Mouse (Mus musculus) urinary bladder, postnatal 25 days (tissue): ENCODE measurements around the gene Theg.

Experiments
- DNase-seq: peaks from one replicate; pipeline ENCODE4 v3.0.0; 2022; ENCODE audit warnings: low spot score

Gene Theg

GRCm38 (mm10) chr10:79594111-79594510, 7.0 kb upstream of the Theg start:
- no peak for DNase-seq

GRCm38 (mm10) chr10:79590702-79591101, 3.6 kb upstream of the Theg start:
- no peak for DNase-seq

- no peak for DNase-seq
These were observed 608 bp upstream of the Theg start for GRCm38 (mm10) chr10:79587752-79588126.

- DNase-seq, result no peak
These were observed 888 bp downstream of the Theg start for GRCm38 (mm10) chr10:79586243-79586642.

GRCm38 (mm10) chr10:79585723-79586122, 1.4 kb downstream of the Theg start:
- no peak for DNase-seq

GRCm38 (mm10) chr10:79585136-79585535, 2.0 kb downstream of the Theg start:
- no peak for DNase-seq

GRCm38 (mm10) chr10:79584426-79584825, 2.7 kb downstream of the Theg start:
- no peak for DNase-seq

- DNase-seq, result no peak
These were observed 3.1 kb downstream of the Theg start for GRCm38 (mm10) chr10:79584021-79584420.

GRCm38 (mm10) chr10:79581501-79581900, 5.6 kb downstream of the Theg start:
- no peak for DNase-seq

- DNase-seq, result no peak
These were observed 6.3 kb downstream of the Theg start for GRCm38 (mm10) chr10:79580811-79581210.

- DNase-seq, result no peak
These were observed 6.8 kb downstream of the Theg start for GRCm38 (mm10) chr10:79580356-79580755.

- DNase-seq, result no peak
These were observed 7.3 kb downstream of the Theg start for GRCm38 (mm10) chr10:79579781-79580180.

GRCm38 (mm10) chr10:79578891-79579290, 8.2 kb downstream of the Theg start:
- no peak for DNase-seq

GRCm38 (mm10) chr10:79578276-79578675, 8.9 kb downstream of the Theg start:
- DNase-seq, result no peak

- DNase-seq, result no peak
These were observed 9.8 kb downstream of the Theg start for GRCm38 (mm10) chr10:79577376-79577775.

- DNase-seq, result no peak
These were observed 11.4 kb downstream of the Theg start for GRCm38 (mm10) chr10:79575754-79576153.

GRCm38 (mm10) chr10:79574796-79575195, 12.3 kb downstream of the Theg start:
- DNase-seq, result no peak

GRCm38 (mm10) chr10:79574350-79574749, 12.8 kb downstream of the Theg start:
- DNase-seq, result no peak

- DNase-seq, result no peak
These were observed 13.5 kb downstream of the Theg start for GRCm38 (mm10) chr10:79573611-79574010.

GRCm38 (mm10) chr10:79571314-79571713, 15.8 kb downstream of the Theg start:
- no peak for DNase-seq

GRCm38 (mm10) chr10:79569921-79570320, 17.2 kb downstream of the Theg start:
- DNase-seq, result no peak

GRCm38 (mm10) chr10:79559716-79560115, 27.4 kb downstream of the Theg start:
- DNase-seq, result no peak

- no peak for DNase-seq
These were observed 29.6 kb downstream of the Theg start for GRCm38 (mm10) chr10:79557496-79557895.

- DNase-seq, result no peak
These were observed 30.2 kb downstream of the Theg start for GRCm38 (mm10) chr10:79556951-79557350.

- no peak for DNase-seq
These were observed 31.9 kb downstream of the Theg start for GRCm38 (mm10) chr10:79555238-79555724.
